Mouse (Mus musculus) E14TG2a.4 (cell line): Measurements from ENCODE around the gene M1ap.

ENCODE experiments used
- H3K27me3 ChIP-seq: 2 replicates; pipeline ENCODE4 v1.6.1; 2014; ENCODE audit warnings: low read length, control low read depth; ENCODE audit not compliant: insufficient read depth
- H3K36me3 ChIP-seq: 2 replicates; pipeline ENCODE4 v1.6.1; 2014; ENCODE audit warnings: low read length, control low read depth; ENCODE audit not compliant: insufficient read depth
- H3K4me1 ChIP-seq: replicated peaks from 2 replicates; pipeline ENCODE4 v1.6.1; 2014; ENCODE audit warnings: low read depth, low read length, control low read depth
- H3K4me3 ChIP-seq: replicated peaks from 2 replicates; pipeline ENCODE4 v1.5.1; 2014; ENCODE audit warnings: mild to moderate bottlenecking, low read length
- H3K9me3 ChIP-seq: 2 replicates; pipeline ENCODE4 v1.6.1; 2014; ENCODE audit warnings: low read length, control low read depth
- CTCF ChIP-seq: conservative IDR thresholded peaks from 2 replicates; pipeline ENCODE4 v1.5.1; 2014; ENCODE audit warnings: low read length
- NANOG ChIP-seq: IDR thresholded peaks from 2 replicates; pipeline ENCODE4 v1.6.1; 2014; ENCODE audit warnings: borderline replicate concordance, low read length, mixed read lengths
- POU5F1 ChIP-seq: IDR thresholded peaks from 2 replicates; pipeline ENCODE4 v1.6.1; 2014; ENCODE audit warnings: low read length, borderline replicate concordance

Gene M1ap

DNA sequence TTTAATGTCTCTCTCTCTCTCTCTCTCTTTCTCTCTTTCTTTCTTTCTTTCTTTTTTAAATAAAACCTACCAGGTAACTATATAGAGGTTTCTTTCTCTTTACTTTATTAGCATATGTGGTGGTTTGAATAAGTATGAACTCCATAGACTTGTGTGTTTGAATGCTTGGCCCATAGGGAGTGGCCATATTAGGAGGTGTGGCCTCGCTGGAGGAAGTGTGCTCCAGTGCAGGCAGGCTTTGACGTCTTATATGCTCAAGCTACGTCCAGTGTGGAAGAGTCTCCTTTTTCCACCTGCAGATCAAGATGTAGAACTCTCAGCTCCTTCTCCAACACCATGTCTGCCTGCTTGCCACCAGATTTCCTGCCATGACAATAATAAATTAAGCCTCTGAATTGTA lies 72.3 kb downstream of the M1ap start:
- TF ChIP-seq CTCF (no peak), POU5F1 (no peak), NANOG (no peak)
- H3K9me3 ChIP-seq, result peaks cover 6% of the 10 kb centered on the region; the same call in 1 of the 2 replicates
- no peak overlapping the region for H3K4me3 ChIP-seq
- H3K27me3 ChIP-seq, result peaks cover 5% of the 10 kb centered on the region; the same call in 1 of the 2 replicates
- H3K36me3 ChIP-seq, result no peaks in the 10 kb centered on the region
- no peaks in the 10 kb centered on the region for H3K4me1 ChIP-seq

DNA sequence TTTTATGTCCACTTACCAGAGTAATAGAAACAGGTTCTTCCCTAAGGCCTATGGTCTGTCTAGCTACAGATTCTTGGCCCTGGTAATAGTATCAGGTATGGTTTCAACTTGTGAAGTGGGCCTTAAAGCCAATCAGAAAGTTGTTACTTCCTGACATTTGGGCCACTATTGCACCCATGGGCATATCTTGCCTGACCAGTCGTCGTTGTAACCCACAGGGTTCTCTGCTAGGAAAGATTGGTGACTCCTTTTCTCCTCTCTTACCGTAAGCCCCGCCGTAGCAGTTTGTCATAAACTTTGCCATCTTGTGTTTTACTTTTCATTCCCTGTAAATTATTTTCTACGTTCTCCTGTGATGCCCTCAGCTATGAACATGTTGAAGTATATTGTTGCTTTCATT lies 73.4 kb downstream of the M1ap start:
- H3K27me3 ChIP-seq, result peaks cover 11% of the 10 kb centered on the region; the same call in 1 of the 2 replicates
- TF ChIP-seq NANOG (no peak), CTCF (no peak), POU5F1 (no peak)
- peaks cover 3% of the 10 kb centered on the region; the same call in 1 of the 2 replicates for H3K9me3 ChIP-seq
- H3K4me1 ChIP-seq, result no peaks in the 10 kb centered on the region
- H3K4me3 ChIP-seq, result no peak overlapping the region
- H3K36me3 ChIP-seq, result no peaks in the 10 kb centered on the region

DNA sequence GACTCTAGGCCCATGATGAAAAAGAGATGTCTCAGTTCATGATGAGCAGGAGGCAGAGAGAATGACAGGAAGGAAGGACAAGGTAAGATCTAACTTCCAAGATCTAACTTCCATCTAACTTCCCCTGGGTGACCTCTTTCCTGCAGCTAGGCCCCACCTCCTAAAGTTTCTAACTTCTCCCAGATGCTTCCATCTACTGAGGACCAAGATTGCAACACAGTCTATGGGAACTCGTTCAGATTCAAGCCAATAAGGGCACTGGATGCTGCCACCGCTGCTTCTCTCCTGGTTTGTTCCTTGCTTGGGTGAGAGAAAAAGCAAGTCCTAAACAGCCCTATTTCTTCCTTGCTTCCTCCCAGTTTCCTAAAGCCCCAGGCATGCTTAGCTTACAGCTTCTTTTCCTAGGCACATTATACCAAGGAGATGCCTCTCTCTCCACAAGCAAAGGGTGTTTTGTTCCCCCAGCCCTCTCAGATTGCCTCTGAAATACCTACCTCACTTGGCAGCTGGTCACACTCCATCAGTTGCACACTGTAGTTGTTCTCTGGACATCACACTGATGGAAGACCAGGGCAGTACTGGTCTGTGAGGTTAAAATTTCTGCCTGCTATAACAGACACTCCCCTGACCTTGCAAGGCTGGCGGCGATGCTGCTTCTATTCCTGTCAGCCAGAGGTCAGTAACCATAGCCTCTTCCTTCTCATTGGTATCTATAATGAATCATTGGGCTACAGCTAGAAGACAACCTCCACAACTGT lies 74.3 kb downstream of the M1ap start:
- no peaks in the 10 kb centered on the region for H3K36me3 ChIP-seq
- no peak for TF ChIP-seq CTCF
- TF ChIP-seq NANOG, result no peak
- TF ChIP-seq POU5F1, result no peak
- H3K27me3 ChIP-seq, result peaks cover 13% of the 10 kb centered on the region; the same call in 1 of the 2 replicates
- no peaks in the 10 kb centered on the region for H3K4me1 ChIP-seq
- H3K9me3 ChIP-seq, result peaks cover 3% of the 10 kb centered on the region; the same call in 1 of the 2 replicates
- no peak overlapping the region for H3K4me3 ChIP-seq

DNA sequence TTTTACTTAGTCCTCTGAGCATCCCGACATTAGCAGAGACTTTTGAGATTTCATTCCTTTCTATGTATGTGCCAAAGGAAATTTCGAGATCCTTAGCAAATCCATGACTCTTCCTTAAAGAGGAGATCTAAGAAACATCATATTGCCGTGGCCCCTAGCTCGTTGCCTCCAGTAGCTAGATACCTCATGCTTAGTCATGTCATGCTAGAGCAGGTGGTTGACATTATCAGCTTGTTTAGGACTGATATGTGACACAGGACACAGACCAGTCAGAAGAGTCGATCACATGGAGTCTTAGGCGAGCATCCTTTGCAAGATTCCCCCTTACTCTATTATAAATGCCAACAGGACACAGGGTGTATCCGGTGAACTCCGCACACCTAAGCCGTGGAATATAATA lies 76.3 kb downstream of the M1ap start:
- Histone ChIP-seq H3K36me3 (no peaks in the 10 kb centered on the region), H3K27me3 (peaks cover 32% of the 10 kb centered on the region), H3K4me1 (no peaks in the 10 kb centered on the region), H3K9me3 (peaks cover 3% of the 10 kb centered on the region; the same call in 1 of the 2 replicates), H3K4me3 (no peak overlapping the region)
- no peak for TF ChIP-seq NANOG
- no peak for TF ChIP-seq POU5F1
- TF ChIP-seq CTCF, result no peak

DNA sequence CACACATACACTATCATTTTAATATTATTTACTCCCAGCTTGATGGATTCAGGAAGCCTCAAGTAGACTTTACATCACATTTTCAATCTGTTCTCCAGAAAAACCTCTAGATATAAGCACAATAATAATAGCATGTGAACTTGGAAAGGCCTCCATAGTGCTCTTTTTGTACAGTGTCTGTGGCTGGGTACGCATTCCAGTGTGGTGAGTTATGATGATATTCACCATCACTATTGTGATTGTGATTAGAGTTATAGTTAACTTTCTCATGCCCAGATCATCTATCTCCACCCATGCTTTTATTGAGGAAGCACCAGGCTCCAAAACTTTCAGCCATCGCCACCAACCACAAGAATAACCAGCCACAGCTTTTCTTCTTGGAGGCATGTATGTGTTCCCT lies 77.1 kb downstream of the M1ap start:
- Histone ChIP-seq H3K4me1 (no peaks in the 10 kb centered on the region), H3K4me3 (no peak overlapping the region), H3K27me3 (peaks cover 39% of the 10 kb centered on the region), H3K36me3 (no peaks in the 10 kb centered on the region), H3K9me3 (no peaks in the 10 kb centered on the region)
- TF ChIP-seq NANOG (no peak), CTCF (no peak), POU5F1 (no peak)

DNA sequence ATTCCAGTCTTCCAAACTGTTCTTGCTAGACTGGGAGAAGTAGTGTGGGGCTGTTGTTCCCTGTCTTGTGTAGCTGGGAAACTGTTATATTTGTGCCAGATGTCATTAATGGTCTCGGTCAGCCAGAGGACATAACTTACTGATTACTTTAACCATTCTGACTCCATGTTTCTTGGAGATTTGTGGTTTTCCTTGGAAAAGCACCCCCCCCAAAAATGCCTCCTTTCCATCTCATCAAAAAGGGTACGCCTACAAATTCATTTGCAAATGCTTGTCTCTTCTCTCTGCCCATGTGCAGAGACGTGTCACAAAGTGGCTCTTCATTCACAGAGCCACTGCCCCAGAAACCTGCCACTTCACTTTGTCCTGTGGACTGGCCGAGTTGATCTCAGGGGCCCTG lies 77.7 kb downstream of the M1ap start:
- Histone ChIP-seq H3K27me3 (peaks cover 45% of the 10 kb centered on the region), H3K4me1 (peaks cover under 1% of the 10 kb centered on the region), H3K36me3 (no peaks in the 10 kb centered on the region), H3K4me3 (no peak overlapping the region), H3K9me3 (no peaks in the 10 kb centered on the region)
- TF ChIP-seq NANOG (no peak), POU5F1 (no peak), CTCF (no peak)

DNA sequence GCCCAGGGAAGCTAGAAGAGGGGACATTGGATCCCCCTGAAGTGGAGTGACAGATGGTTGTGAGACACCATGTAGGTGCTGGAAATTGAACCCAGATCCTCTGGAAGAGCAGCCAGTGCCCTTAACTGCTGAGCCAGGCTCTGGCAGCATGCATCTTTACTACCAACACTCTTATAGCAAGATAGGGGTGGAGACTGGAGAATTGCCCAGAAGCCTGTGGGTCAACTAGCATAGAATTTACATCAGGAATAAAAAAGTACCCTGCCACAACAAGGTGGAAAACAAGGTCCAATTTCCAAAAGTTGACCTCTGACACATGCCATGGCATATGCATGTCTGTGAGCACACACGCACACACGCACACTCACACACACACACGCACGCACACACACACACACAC lies 78.5 kb downstream of the M1ap start:
- TF ChIP-seq NANOG (no peak), POU5F1 (no peak), CTCF (no peak)
- H3K9me3 ChIP-seq, result no peaks in the 10 kb centered on the region
- H3K4me1 ChIP-seq, result peaks cover 9% of the 10 kb centered on the region
- H3K4me3 ChIP-seq, result no peak overlapping the region
- H3K27me3 ChIP-seq, result peaks cover 53% of the 10 kb centered on the region
- H3K36me3 ChIP-seq, result no peaks in the 10 kb centered on the region

DNA sequence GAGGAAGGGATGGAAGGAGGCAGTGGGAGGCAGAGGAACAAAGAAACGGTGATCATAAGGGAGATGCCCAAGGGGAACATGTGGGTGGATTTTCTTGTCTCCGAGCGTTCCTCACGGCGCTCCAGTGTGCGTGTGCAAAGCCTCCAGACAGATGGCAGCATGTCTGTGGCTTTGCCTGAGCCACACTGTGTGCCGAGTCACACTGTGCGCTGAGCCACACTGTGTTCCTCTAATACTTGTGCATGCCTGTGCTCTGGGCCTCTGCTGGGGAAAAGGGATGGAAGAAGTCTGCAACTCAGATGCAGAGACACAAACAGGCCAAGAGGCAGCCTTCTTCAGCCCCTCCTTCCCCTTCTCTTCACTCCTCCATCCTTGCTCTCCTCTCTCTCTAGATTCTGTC lies 80.6 kb downstream of the M1ap start:
- H3K4me3 ChIP-seq, result no peak overlapping the region
- peaks cover 29% of the 10 kb centered on the region for H3K4me1 ChIP-seq
- no peaks in the 10 kb centered on the region for H3K9me3 ChIP-seq
- no peak for TF ChIP-seq CTCF
- TF ChIP-seq POU5F1, result no peak
- TF ChIP-seq NANOG, result no peak
- peaks cover 68% of the 10 kb centered on the region for H3K27me3 ChIP-seq
- no peaks in the 10 kb centered on the region for H3K36me3 ChIP-seq

DNA sequence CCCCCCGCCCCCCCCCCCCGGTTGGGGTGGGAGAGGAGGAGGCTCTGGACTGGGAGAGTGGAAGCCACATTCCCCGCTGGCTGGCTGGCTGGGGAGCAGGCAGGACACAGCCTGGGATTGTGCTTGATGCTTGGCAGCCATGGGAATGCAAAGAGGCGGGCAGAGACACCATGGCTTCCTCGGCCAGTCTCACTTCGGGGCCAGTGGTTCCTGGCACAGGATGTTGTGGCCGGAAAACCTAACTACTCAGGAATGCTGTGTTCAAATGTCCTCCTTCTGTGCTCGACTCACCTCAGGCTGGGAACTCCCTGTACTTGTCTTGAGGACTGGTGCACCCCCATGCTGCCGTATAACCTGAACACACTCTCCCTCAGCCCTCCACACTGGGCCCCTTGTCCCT lies 81.0 kb downstream of the M1ap start:
- Histone ChIP-seq H3K4me1 (peaks cover 33% of the 10 kb centered on the region), H3K27me3 (peaks cover 72% of the 10 kb centered on the region), H3K9me3 (no peaks in the 10 kb centered on the region), H3K4me3 (no peak overlapping the region), H3K36me3 (no peaks in the 10 kb centered on the region)
- TF ChIP-seq POU5F1 (no peak), NANOG (no peak), CTCF (no peak)
